Comparison of ENCODE assay signal across 8 mouse cellular contexts in genomic region chr8:90955761-90956136, GRCm38 (mm10).
DNase-seq lines count a peak whose midpoint lies in the region; ATAC-seq and TF ChIP-seq lines count a peak whose summit lies in the region.

No protein-coding gene starts in this region.

- no peaks in the 10 kb centered on the region for H3K36me3 ChIP-seq in embryonic facial prominence, embryonic 12.5 days
- H3K36me3 ChIP-seq in intestine, embryonic 15.5 days = no peaks in the 10 kb centered on the region
- H3K36me3 ChIP-seq in myocyte (ENCODE audit: control insufficient read depth, insufficient read depth) = no peaks in the 10 kb centered on the region

- H3K27me3 ChIP-seq in embryonic facial prominence, embryonic 12.5 days = no peaks in the 10 kb centered on the region
- no peaks in the 10 kb centered on the region for H3K27me3 ChIP-seq in intestine, embryonic 15.5 days (replicated peaks)
- no peaks in the 10 kb centered on the region for H3K27me3 ChIP-seq in myocyte (ENCODE audit: control insufficient read depth, insufficient read depth, insufficient read length)

- peak overlapping the region; percentile 63 for H3K4me2 ChIP-seq in embryonic facial prominence, embryonic 12.5 days (replicated peaks)
- H3K4me2 ChIP-seq in intestine, embryonic 15.5 days (replicated peaks) = peak overlapping the region; percentile 62
- H3K4me2 ChIP-seq in myocyte (ENCODE audit: low read depth) = peak overlapping the region; percentile 95

- no peak overlapping the region for H3ac ChIP-seq in myocyte (ENCODE audit: control insufficient read depth, insufficient read length)

- H3K27ac ChIP-seq in layer of hippocampus, adult 2 months = peak overlapping the region; percentile 97
- peak overlapping the region; percentile 97 for H3K27ac ChIP-seq in embryonic facial prominence, embryonic 12.5 days
- peak overlapping the region; percentile 94; the same call in 1 of the 2 replicates for H3K27ac ChIP-seq in intestine, embryonic 15.5 days

- H3K9ac ChIP-seq in embryonic facial prominence, embryonic 12.5 days = peak overlapping the region; percentile 63; the same call in 1 of the 2 replicates
- peak overlapping the region; percentile 56; the same call in 1 of the 2 replicates for H3K9ac ChIP-seq in intestine, embryonic 15.5 days

- peak overlapping the region; percentile 82 for H3K4me3 ChIP-seq in layer of hippocampus, adult 2 months
- peak overlapping the region; percentile 55 for H3K4me3 ChIP-seq in embryonic facial prominence, embryonic 12.5 days
- H3K4me3 ChIP-seq in intestine, embryonic 15.5 days (replicated peaks) = peak overlapping the region; percentile 41
- H3K4me3 ChIP-seq in myocyte = peak overlapping the region; percentile 29

- H3K4me1 ChIP-seq in embryonic facial prominence, embryonic 12.5 days = peaks cover 19% of the 10 kb centered on the region
- H3K4me1 ChIP-seq in intestine, embryonic 15.5 days (replicated peaks) = peaks cover 6% of the 10 kb centered on the region

- no peak for TF ChIP-seq POLR2A in myocyte (IDR thresholded peaks at IDR 0.05; ENCODE audit: insufficient read length, low read depth)

- DNase-seq in layer of hippocampus, adult 2 months (ENCODE audit: low spot score in 2 of 2) = no peak
- DNase-seq in layer of hippocampus, adult 18-20 months (ENCODE audit: low spot score in 2 of 2) = no peak
- DNase-seq in adrenal gland, postnatal 14 days = no peak

- TF ChIP-seq CTCF in layer of hippocampus, adult 2 months (conservative IDR thresholded peaks at IDR 0.05) = no peak

- ATAC-seq in embryonic facial prominence, embryonic 12.5 days (ENCODE audit: insufficient number of reproducible peaks, insufficient read depth, low FRiP score, low TSS enrichment) = no peak
- no peak for ATAC-seq in intestine, embryonic 15.5 days
- no peak for ATAC-seq in monocyte, adult 5-6 weeks (replicated peaks; ENCODE audit: insufficient number of reproducible peaks, low FRiP score, low TSS enrichment, poor library complexity, severe bottlenecking)
- ATAC-seq in CD4-positive, CD25-positive, alpha-beta regulatory T cell, adult 4 months = no peak

- peaks cover 8% of the 10 kb centered on the region for H3K79me2 ChIP-seq in myocyte (ENCODE audit: control insufficient read depth, insufficient read depth)

- H3K9me3 ChIP-seq in embryonic facial prominence, embryonic 12.5 days = no peaks in the 10 kb centered on the region
- no peaks in the 10 kb centered on the region for H3K9me3 ChIP-seq in intestine, embryonic 15.5 days

TF ChIP-seq in myocyte, 11 proteins besides CTCF, POLR2A, EP300 and RAD21:
- TF ChIP-seq TCF3 (IDR thresholded peaks at IDR 0.05; ENCODE audit: insufficient read length, low read depth) = no peak
- no peak for TF ChIP-seq MAX (IDR thresholded peaks at IDR 0.05; ENCODE audit: low read depth)
- no peak for TF ChIP-seq POLR2AphosphoS2 (IDR thresholded peaks at IDR 0.05; ENCODE audit: insufficient read length, low read depth)
- TF ChIP-seq CEBPB (IDR thresholded peaks at IDR 0.05; ENCODE audit: insufficient read depth, poor library complexity, severe bottlenecking) = no peak
- no peak for TF ChIP-seq SRF (IDR thresholded peaks at IDR 0.05; ENCODE audit: control insufficient read depth, insufficient read length, low read depth)
- no peak for TF ChIP-seq TCF12 (IDR thresholded peaks at IDR 0.05; ENCODE audit: insufficient read depth, poor library complexity, severe bottlenecking)

Comparison
In these comparisons a context has a peak if more than half of its experiments do, and no peak if none do; other contexts are left out.
1. H3K4me3 ChIP-seq: peak in every context shown above with its lines; median percentile 82 in layer of hippocampus, adult 2 months; 55 in embryonic facial prominence, embryonic 12.5 days; 41 in intestine, embryonic 15.5 days; 29 in myocyte.